Comparison of ENCODE assay signal across 8 mouse cellular contexts in genomic region chr7:24377091-24377865, GRCm38 (mm10). TPM values are rescaled to one million over a fixed set of nuclear protein-coding genes. Genes with fewer than 3 reads are reported as not detected.
A peak's percentile ranks its signal among the peaks of the same experiment; 100 is the strongest.
DNase-seq lines count a peak whose midpoint lies in the region; ATAC-seq and TF ChIP-seq lines count a peak whose summit lies in the region.

No protein-coding gene starts in this region.

- peak overlapping the region; percentile 35 for H3K4me3 ChIP-seq in forebrain, embryonic 12.5 days (replicated peaks)
- peak overlapping the region; percentile 30 for H3K4me3 ChIP-seq in hindbrain, embryonic 15.5 days
- peak overlapping the region; percentile 3; the same call in 1 of the 2 replicates for H3K4me3 ChIP-seq in lung, postnatal 0 days (ENCODE audit: low read depth, low read length)
- no peak overlapping the region for H3K4me3 ChIP-seq in spleen, adult 2 months (ENCODE audit: extremely low read depth, insufficient read depth, insufficient read length)

- no peak for TF ChIP-seq EP300 in lung, postnatal 0 days (IDR thresholded peaks at IDR 0.05)

- TF ChIP-seq POLR2A in spleen, adult 2 months (IDR thresholded peaks at IDR 0.05; ENCODE audit: low read depth, low read length) = no peak

- peaks cover 19% of the 10 kb centered on the region for H3K4me1 ChIP-seq in forebrain, embryonic 12.5 days
- peaks cover 14% of the 10 kb centered on the region for H3K4me1 ChIP-seq in hindbrain, embryonic 15.5 days (replicated peaks)
- H3K4me1 ChIP-seq in lung, postnatal 0 days (ENCODE audit: insufficient read depth, low read depth, low read length) = peaks cover 5% of the 10 kb centered on the region
- peaks cover 39% of the 10 kb centered on the region for H3K4me1 ChIP-seq in spleen, adult 2 months (ENCODE audit: control insufficient read depth, insufficient read depth, insufficient read length)

- DNase-seq in heart, adult 11 months = peak; percentile 95
- DNase-seq in heart, adult 8-10 months (ENCODE audit: low spot score) = no peak
- DNase-seq in c-Kit-positive CD71-positive TER-119-negative erythroid progenitor cells, embryonic 14.5 days (ENCODE audit: low read depth) = peak; percentile 93
- peak; percentile 44 for DNase-seq in lung, postnatal 0 days (ENCODE audit: low spot score)
- DNase-seq in spleen, adult 2 months (ENCODE audit: low read depth in 1 of 2, low spot score in 2 of 2) = no peak
- DNase-seq in right cerebral cortex, adult 18-20 months = no peak

- no peak overlapping the region; the same call in 1 of the 2 replicates for H3K9ac ChIP-seq in forebrain, embryonic 12.5 days
- H3K9ac ChIP-seq in hindbrain, embryonic 15.5 days = 0 out of 2 replicates have a peak overlapping the region, but pooled peaks have one; percentile 19
- H3K9ac ChIP-seq in lung, postnatal 0 days (replicated peaks; ENCODE audit: low read depth) = 0 out of 2 replicates have a peak overlapping the region, but pooled peaks have one; percentile 5

- no peaks in the 10 kb centered on the region for H3K9me3 ChIP-seq in forebrain, embryonic 12.5 days
- no peaks in the 10 kb centered on the region for H3K9me3 ChIP-seq in hindbrain, embryonic 15.5 days
- H3K9me3 ChIP-seq in lung, postnatal 0 days (ENCODE audit: low read length) = no peaks in the 10 kb centered on the region

- 4% methylated on average over 46 of the region's 49 CpGs for WGBS in forebrain, embryonic 12.5 days
- WGBS in hindbrain, embryonic 15.5 days = 9% methylated on average over 48 of the region's 49 CpGs
- WGBS in lung, postnatal 0 days = 10% methylated on average over 49 of the region's 49 CpGs
- WGBS in spleen, adult 2 months = 56% methylated on average over 49 of the region's 49 CpGs

- TF ChIP-seq CTCF in lung, postnatal 0 days (IDR thresholded peaks at IDR 0.05) = peak; percentile 63
- TF ChIP-seq CTCF in spleen, adult 2 months (IDR thresholded peaks at IDR 0.05; ENCODE audit: extremely low read depth, insufficient read depth, insufficient read length, insufficient replicate concordance) = peak; percentile 4; the same call in 1 of the 2 replicates

- no peaks in the 10 kb centered on the region for H3K36me3 ChIP-seq in forebrain, embryonic 12.5 days (replicated peaks)
- H3K36me3 ChIP-seq in hindbrain, embryonic 15.5 days = no peaks in the 10 kb centered on the region
- H3K36me3 ChIP-seq in lung, postnatal 0 days (ENCODE audit: insufficient read depth, low read length) = no peaks in the 10 kb centered on the region
- H3K36me3 ChIP-seq in spleen, adult 2 months (ENCODE audit: control insufficient read depth, insufficient read depth, low read length) = peaks cover 6% of the 10 kb centered on the region

- no peak overlapping the region for H3K27ac ChIP-seq in forebrain, embryonic 12.5 days
- H3K27ac ChIP-seq in hindbrain, embryonic 15.5 days (replicated peaks) = no peak overlapping the region
- no peak overlapping the region for H3K27ac ChIP-seq in lung, postnatal 0 days (ENCODE audit: low read length)
- peak overlapping the region; percentile 77 for H3K27ac ChIP-seq in spleen, adult 2 months (ENCODE audit: insufficient read depth, low read length)

- 0 out of 2 replicates have a peak, but pooled peaks have one; percentile 50 for ATAC-seq in forebrain, embryonic 12.5 days (ENCODE audit: low FRiP score)
- peak; percentile 29; the same call in 1 of the 2 replicates for ATAC-seq in hindbrain, embryonic 15.5 days (ENCODE audit: low FRiP score, low read depth)
- ATAC-seq in lung, postnatal 0 days = peak; percentile 67

- H3K4me2 ChIP-seq in forebrain, embryonic 12.5 days = peak overlapping the region; percentile 52
- H3K4me2 ChIP-seq in hindbrain, embryonic 15.5 days = peak overlapping the region; percentile 55
- peak overlapping the region; percentile 54 for H3K4me2 ChIP-seq in lung, postnatal 0 days (replicated peaks; ENCODE audit: low read depth, low read length)

- peaks cover 19% of the 10 kb centered on the region for H3K27me3 ChIP-seq in forebrain, embryonic 12.5 days
- peaks cover 6% of the 10 kb centered on the region; the same call in 1 of the 2 replicates for H3K27me3 ChIP-seq in hindbrain, embryonic 15.5 days
- no peaks in the 10 kb centered on the region for H3K27me3 ChIP-seq in lung, postnatal 0 days (replicated peaks; ENCODE audit: insufficient read depth, low read length)
- H3K27me3 ChIP-seq in spleen, adult 2 months (ENCODE audit: control insufficient read depth, insufficient read depth, low read length) = no peaks in the 10 kb centered on the region

RNA-seq across cellular contexts. Expression of gene Kcnn4, which starts 7.2 kb away (rescaled TPM):
- total RNA-seq in heart, adult 8-10 months (2022) = 1 to 10 TPM in 1 of 4 experiments, under 1 TPM in 3; 0.44 to 1.3 (median 0.69) TPM
- 1.1 and 1.4 TPM in 2 replicates for polyA plus RNA-seq in forebrain, embryonic 12.5 days (2016; fragmentation: Nextera tagmentation; extraction: Ambion mirVana)
- 2.3 and 2.9 TPM in 2 replicates for polyA plus RNA-seq in hindbrain, embryonic 15.5 days (2015; fragmentation: Nextera tagmentation; extraction: Ambion mirVana)
- polyA plus RNA-seq in lung, postnatal 0 days (2015; fragmentation: Nextera tagmentation; extraction: Ambion mirVana) = 2.0 and 2.6 TPM in 2 replicates
- polyA plus RNA-seq in spleen, adult 2 months (2012; rRNA removed) = 102 and 133 TPM in 2 replicates

RNA-seq across cellular contexts. Expression of gene Smg9, which starts 22.1 kb away (rescaled TPM):
- 1 to 10 TPM; 5.9 to 8.3 (median 8.0) TPM for total RNA-seq in heart, adult 8-10 months (2022)
- 25.6 and 29.1 TPM in 2 replicates for polyA plus RNA-seq in forebrain, embryonic 12.5 days (2016; fragmentation: Nextera tagmentation; extraction: Ambion mirVana)
- polyA plus RNA-seq in hindbrain, embryonic 15.5 days (2015; fragmentation: Nextera tagmentation; extraction: Ambion mirVana) = 32.8 and 42.5 TPM in 2 replicates
- polyA plus RNA-seq in lung, postnatal 0 days (2015; fragmentation: Nextera tagmentation; extraction: Ambion mirVana) = 15.2 and 16.4 TPM in 2 replicates
- 55.7 and 83.3 TPM in 2 replicates for polyA plus RNA-seq in spleen, adult 2 months (2012; rRNA removed)

RNA-seq across cellular contexts. Expression of gene Lypd5, which starts 28.3 kb away (rescaled TPM):
- not detected for total RNA-seq in heart, adult 8-10 months (2022)
- not detected in 2 replicates for polyA plus RNA-seq in forebrain, embryonic 12.5 days (2016; fragmentation: Nextera tagmentation; extraction: Ambion mirVana)
- polyA plus RNA-seq in hindbrain, embryonic 15.5 days (2015; fragmentation: Nextera tagmentation; extraction: Ambion mirVana) = not detected in 2 replicates
- not detected in 2 replicates for polyA plus RNA-seq in lung, postnatal 0 days (2015; fragmentation: Nextera tagmentation; extraction: Ambion mirVana)
- not detected in 2 replicates for polyA plus RNA-seq in spleen, adult 2 months (2012; rRNA removed)

RNA-seq across cellular contexts. Expression of gene Tescl, which starts 43.5 kb away (rescaled TPM):
- under 1 TPM in 1 of 4 experiments, not detected in 3; 0.50 TPM for total RNA-seq in heart, adult 8-10 months (2022)
- not detected in 2 replicates for polyA plus RNA-seq in forebrain, embryonic 12.5 days (2016; fragmentation: Nextera tagmentation; extraction: Ambion mirVana)
- 0.23 and 0.38 TPM in 2 replicates for polyA plus RNA-seq in hindbrain, embryonic 15.5 days (2015; fragmentation: Nextera tagmentation; extraction: Ambion mirVana)
- polyA plus RNA-seq in lung, postnatal 0 days (2015; fragmentation: Nextera tagmentation; extraction: Ambion mirVana) = 0.27 TPM in 2 replicates
- 0.18 and 0.26 TPM in 2 replicates for polyA plus RNA-seq in spleen, adult 2 months (2012; rRNA removed)

Comparison
In these comparisons a context has a peak if more than half of its experiments do, and no peak if none do; other contexts are left out.
1. DNase-seq: peak in heart, adult 11 months (single experiment), c-Kit-positive CD71-positive TER-119-negative erythroid progenitor cells, embryonic 14.5 days (single experiment) and lung, postnatal 0 days (single experiment); none in heart, adult 8-10 months (single experiment), spleen, adult 2 months (0 of 2) and right cerebral cortex, adult 18-20 months (single experiment).
2. RNA of gene Kcnn4, which starts 7.2 kb away (polyA plus RNA-seq): 102 to 133 TPM in spleen, adult 2 months; 2.3 to 2.9 TPM in hindbrain, embryonic 15.5 days, 2.0 to 2.6 TPM in lung, postnatal 0 days and 1.1 to 1.4 TPM in forebrain, embryonic 12.5 days; every median in the first group is over 10 times any median in the second.
3. Peak in every context shown above with its lines, with median percentiles within 50 percentile points of each other: ATAC-seq and H3K4me2 ChIP-seq.